Mouse (Mus musculus): ENCODE results near the gene Ldb1. TPM values are rescaled to one million over a fixed set of nuclear protein-coding genes. Genes with fewer than 3 reads are reported as not detected.

Ldb1 gene
- polyA plus RNA-seq (2015; fragmentation: Nextera tagmentation; extraction: Ambion mirVana) = 68.6 and 73.4 TPM in 2 replicates

DNA sequence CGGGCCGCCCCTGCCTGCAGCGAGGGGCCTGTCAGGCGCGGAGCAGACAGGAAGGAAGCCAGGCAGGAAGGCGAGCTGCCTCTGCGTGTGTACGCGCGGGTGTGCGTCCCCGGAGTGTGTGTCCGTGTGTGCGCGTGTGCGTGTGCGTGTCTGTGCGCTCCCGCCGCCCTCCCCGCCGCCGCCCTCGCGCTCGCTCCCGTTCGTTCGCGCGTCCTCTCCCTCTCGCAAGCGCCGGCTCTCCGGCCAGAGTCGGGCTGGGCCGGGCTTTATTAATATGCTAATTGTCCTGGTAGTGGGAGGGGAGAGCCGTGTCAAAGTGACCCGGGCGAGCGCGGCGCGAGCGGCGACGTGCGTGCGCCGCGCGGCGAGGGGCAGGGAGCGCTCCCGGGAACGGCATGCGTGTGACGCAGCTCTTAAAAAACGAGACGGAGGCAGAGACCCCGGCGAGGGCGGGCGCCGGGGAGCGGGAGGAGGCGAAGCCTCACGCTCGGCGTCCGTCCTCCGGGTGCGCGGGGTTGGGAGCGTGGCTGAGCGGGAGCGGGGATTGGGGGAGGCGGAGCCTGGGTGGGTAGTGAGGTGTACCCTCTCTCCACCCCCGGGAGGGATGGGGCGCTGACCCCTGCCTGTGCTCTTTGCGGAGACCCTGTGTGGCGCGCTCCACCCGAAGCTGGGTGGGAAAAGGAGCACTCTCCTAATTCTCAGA lies at the start of gene Ldb1:
Ldb1 (minus strand) TSS at position 222 of the 703 bp plus-strand sequence.

DNA sequence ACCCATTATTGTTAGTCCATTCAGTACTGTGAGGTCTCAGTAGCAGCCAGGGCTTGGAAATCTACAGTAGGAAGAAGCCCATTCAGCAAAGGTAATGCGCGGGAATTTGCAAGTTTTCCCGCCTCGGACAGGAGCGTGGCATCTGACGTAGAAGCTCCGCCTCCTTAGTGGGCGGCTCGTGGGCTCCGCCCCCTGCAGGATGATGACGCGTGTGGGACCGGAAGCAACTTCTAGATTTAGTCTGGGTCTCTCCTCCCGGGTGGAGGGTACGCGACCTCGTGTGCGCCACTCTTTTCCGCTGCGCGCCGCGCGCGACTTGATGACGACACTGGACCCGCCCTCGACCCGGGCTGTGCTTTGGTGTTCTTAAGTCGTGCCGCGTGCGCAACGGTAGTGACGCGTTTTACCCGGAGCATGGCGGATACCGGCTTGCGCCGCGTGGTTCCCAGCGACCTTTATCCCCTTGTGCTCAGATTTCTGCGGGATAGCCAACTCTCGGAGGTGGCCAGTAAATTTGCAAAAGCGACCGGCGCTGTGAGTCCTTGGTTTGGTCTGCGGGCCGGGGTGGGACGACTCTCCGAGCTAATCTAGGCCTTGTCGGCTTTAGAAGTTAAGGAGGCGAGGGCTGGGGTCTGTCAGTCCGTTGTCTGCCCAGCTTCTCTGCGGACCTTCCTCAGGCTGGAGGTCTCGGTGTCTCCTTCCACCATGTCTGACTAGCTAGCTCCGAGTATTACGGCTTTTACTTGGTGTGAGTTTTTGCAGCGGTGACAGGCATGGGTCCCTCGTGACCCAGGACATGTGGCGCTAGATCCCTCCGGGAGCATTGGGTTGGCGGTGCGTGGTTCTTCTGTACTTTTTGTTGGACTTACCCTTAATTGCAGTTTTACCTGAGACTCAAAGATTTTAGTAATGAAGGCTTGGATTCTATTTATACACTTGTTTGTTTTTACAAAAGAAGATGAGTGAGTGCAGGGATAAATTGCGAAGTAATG lies 30.9 kb upstream of the Ldb1 start, which contains the start of gene Nolc1:
Nolc1 (plus strand) TSS at position 248 of the 992 bp plus-strand sequence.

GRCm38 (mm10) chr19:46044271-46044992 lies 582 bp downstream of the Ldb1 start, which contains the start of gene Pprc1:
Pprc1 (plus strand) TSS chr19:46044886.

GRCm38 (mm10) chr19:46003371-46004226 lies 41.4 kb downstream of the Ldb1 start, which contains the start of gene Hps6:
Hps6 (plus strand) TSS chr19:46003508.

GRCm38 (mm10) chr19:45997785-45998693 lies 47.0 kb downstream of the Ldb1 start, which contains the start of gene Armh3:
Armh3 (minus strand) TSS chr19:45998488.

Other genes starting within 250 kb of the Ldb1 start
- gene Kcnip2, start 229.2 kb downstream of the Ldb1 start, polyA plus RNA-seq (2015; fragmentation: Nextera tagmentation; extraction: Ambion mirVana) = 0.55 and 1.4 TPM in 2 replicates
- gene Armh3, start 46.7 kb downstream of the Ldb1 start, polyA plus RNA-seq (2015; fragmentation: Nextera tagmentation; extraction: Ambion mirVana) = 9.0 and 12.9 TPM in 2 replicates
- gene Hps6, start 41.7 kb downstream of the Ldb1 start, polyA plus RNA-seq (2015; fragmentation: Nextera tagmentation; extraction: Ambion mirVana) = 7.6 and 12.8 TPM in 2 replicates
- 8.4 and 9.7 TPM in 2 replicates for gene Pprc1, start 328 bp downstream of the Ldb1 start, polyA plus RNA-seq (2015; fragmentation: Nextera tagmentation; extraction: Ambion mirVana)
- 25.9 and 35.4 TPM in 2 replicates for gene Nolc1, start 30.6 kb upstream of the Ldb1 start, polyA plus RNA-seq (2015; fragmentation: Nextera tagmentation; extraction: Ambion mirVana)
- not detected in 2 replicates for gene Elovl3, start 86.7 kb upstream of the Ldb1 start, polyA plus RNA-seq (2015; fragmentation: Nextera tagmentation; extraction: Ambion mirVana)
- gene Pitx3, start 103.1 kb upstream of the Ldb1 start, polyA plus RNA-seq (2015; fragmentation: Nextera tagmentation; extraction: Ambion mirVana) = 0.11 TPM in 1 of 2 replicates, not detected in the other
- 19.8 and 31.0 TPM in 2 replicates for gene Gbf1, start 107.3 kb upstream of the Ldb1 start, polyA plus RNA-seq (2015; fragmentation: Nextera tagmentation; extraction: Ambion mirVana)